Mouse (Mus musculus): Measurements from ENCODE around the gene Fkbp5.

- TF ChIP-seq CTCF (IDR thresholded peaks at IDR 0.05; ENCODE audit: control insufficient read depth, insufficient read depth, low read length) (no peak), POLR2A (IDR thresholded peaks at IDR 0.05; ENCODE audit: borderline replicate concordance, control insufficient read depth, low read depth, low read length) (no peak)
These were observed 44.6 kb downstream of the Fkbp5 start for GRCm38 (mm10) chr17:28472696-28473095.
